Mouse (Mus musculus) frontal cortex, adult 2 months (tissue): ENCODE data around the gene Plekha4. TPM values are rescaled to one million over a fixed set of nuclear protein-coding genes. Genes with fewer than 3 reads are reported as not detected.
"Not testable (repeated sequence)": the region's sequence is repeated elsewhere in the genome, so short reads cannot be mapped to it uniquely, and the experiment has no call there.

Experiments
- DNase-seq, 2 experiments: peaks; one replicate each; pipeline ENCODE4 v3.0.0; 2022; ENCODE audit warnings: low spot score in 1 of 2; ENCODE audit errors: extremely low spot score in 1 of 2
- polyA plus RNA-seq: library from polyadenylated mRNA; depleted of rRNA; stranded (reverse); fragments of >200 nt; gene quantifications from 2 replicates; pipeline ENCODE4 v1.2.3, GENCODE M21; 2012; rRNA removed

Gene Plekha4
- polyA plus RNA-seq, result 5.4 and 8.5 TPM in 2 replicates

GRCm38 (mm10) chr7:45525809-45526473, at the start of gene Plekha4, which contains the start of gene Ppp1r15a:
Gene Plekha4, plus strand, starts transcription at chr7:45526330.
Gene Ppp1r15a, minus strand, starts transcription at chr7:45526268.
- peak; percentile 87 to 97 for DNase-seq

- DNase-seq, result no peak
Measured at GRCm38 (mm10) chr7:45476453-45476852, 49.7 kb upstream of the Plekha4 start.

DNA sequence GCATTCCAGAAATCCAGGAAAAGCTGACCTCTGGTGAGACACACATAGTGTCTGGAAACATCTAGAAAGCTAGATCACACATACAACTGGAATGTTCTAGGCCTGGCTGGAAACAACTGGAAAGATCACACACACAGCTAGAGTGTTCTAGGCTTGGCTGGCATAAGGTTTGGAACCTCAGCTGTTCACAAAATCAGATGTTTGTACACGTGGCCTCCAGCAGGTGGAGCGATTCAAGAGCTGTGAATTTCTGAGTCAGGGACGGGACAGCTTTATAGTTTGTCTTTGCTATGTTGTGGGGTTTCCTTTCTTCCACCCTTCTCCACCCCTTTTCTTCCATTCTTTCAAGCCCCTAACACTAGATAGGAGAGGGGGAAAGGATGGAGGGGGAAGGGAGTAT, 49.1 kb upstream of the Plekha4 start:
- DNase-seq, result peak in 1 of 2 experiments; percentile 72

GRCm38 (mm10) chr7:45478774-45479173, 47.4 kb upstream of the Plekha4 start:
- DNase-seq, result no peak

- not testable (repeated sequence) for DNase-seq
Measured at GRCm38 (mm10) chr7:45480310-45480709, 45.8 kb upstream of the Plekha4 start.

DNA sequence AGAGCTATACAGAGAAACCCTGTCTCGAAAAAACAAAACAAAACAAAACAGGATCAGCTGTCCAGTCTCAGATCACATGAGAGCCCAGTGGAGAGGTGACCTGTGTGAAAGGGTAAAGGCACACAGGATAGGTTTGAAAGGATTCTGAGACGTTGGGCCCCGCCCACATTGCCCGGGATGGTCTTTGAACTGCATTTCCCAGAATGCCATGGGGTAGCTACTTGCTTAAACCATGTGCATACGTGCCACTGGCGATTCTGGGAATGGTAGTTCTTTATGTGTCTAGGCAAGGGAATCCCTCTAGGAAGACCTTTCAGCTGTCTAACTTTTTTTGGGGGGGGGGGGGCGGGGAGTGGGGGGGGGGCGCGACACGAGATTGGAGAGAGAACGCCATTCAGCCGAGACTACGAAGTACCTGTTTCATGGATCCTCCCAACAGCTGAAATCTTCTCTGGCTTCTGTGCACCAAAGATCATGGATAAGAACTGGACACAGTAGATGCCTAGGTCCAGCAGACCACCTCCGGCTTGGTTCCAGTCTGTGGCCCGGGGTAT, 44.7 kb upstream of the Plekha4 start, which contains the start of gene Tulp2:
Gene Tulp2, plus strand, starts transcription at position 504 of the 554 bp plus-strand sequence.
- DNase-seq, result peak; percentile 59 to 77

DNA sequence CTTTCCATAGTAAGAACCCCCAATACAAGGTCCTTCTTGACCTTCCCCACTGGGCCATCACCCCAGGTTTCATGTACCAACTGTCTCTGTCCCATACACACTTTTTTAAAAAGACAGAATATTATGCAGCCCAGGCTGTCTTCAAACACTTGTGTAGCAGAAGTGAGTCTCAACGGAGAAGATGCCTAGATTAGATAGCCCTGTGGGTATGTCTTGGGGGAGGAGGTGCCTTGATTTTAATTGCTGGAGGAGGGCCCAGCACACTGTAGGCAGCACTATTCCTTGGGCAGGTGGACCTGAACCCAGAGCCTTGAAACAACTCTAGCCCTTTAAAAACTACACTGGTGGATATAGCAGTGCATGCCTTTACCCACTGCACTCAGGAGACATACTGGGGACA, 44.0 kb upstream of the Plekha4 start:
- DNase-seq, result no peak

GRCm38 (mm10) chr7:45484985-45485384, 41.1 kb upstream of the Plekha4 start:
- DNase-seq, result not testable (repeated sequence)

DNA sequence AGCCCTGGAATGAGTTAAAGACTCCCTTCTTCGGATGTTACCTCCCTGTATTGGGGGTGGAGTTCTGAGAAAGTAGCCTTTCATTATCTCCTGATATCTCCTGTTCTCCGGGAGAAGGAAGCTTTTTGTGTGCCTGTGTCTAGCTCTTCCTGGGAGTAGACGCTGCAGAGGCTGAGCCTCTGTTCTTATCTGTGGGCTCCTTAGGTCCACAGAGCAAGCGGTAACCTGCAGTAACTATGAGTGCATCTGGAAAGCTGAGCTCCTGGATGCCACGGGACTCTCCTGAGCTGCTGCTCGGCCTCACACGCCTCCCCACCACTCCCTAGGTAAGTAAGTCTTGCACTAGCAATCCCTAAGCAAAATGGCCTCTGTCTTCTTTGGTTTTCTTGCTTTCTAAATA, 40.0 kb upstream of the Plekha4 start:
- DNase-seq, result no peak

DNA sequence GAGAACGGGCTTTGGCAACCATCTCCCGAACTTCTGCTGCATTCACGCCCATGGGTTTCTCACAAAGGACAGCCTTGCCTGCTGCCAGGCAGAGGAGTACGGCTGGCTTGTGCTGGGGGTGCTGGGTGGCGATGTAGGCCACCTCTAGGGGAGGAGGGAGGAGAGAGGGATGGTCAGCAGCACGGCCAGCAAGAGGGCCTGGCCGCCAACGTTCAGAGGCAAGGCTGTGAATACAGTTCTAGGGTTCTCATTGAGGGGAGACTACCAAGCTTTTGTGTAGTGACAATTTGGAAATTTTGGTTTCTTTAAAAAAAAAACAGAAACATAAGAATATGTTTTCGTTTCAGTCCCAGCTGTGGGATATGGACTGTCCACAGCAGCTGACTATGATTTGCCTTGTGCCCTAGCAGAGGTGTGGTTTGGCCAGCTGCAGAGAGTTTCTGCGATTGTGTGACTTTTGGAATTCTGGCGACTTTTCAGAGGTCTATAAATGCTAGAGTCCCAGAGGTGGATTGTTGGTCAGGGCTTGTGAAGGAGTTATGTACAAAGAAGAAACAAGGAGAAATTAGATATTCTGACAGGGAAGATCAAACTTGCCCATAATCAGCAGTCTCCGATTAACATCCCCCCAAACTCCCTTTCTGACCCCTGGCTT, 39.2 kb upstream of the Plekha4 start, which contains the start of gene Gm45808:
Gene Gm45808, minus strand, starts transcription at position 51 of the 655 bp plus-strand sequence.
- DNase-seq, result no peak

GRCm38 (mm10) chr7:45487861-45488292, 38.3 kb upstream of the Plekha4 start:
- no peak for DNase-seq

- peak in 1 of 2 experiments; percentile 47 for DNase-seq
Measured at GRCm38 (mm10) chr7:45488293-45489204, 37.6 kb upstream of the Plekha4 start, which contains the start of gene Dhdh. Gene Dhdh, minus strand, starts transcription at chr7:45488805.

DNA sequence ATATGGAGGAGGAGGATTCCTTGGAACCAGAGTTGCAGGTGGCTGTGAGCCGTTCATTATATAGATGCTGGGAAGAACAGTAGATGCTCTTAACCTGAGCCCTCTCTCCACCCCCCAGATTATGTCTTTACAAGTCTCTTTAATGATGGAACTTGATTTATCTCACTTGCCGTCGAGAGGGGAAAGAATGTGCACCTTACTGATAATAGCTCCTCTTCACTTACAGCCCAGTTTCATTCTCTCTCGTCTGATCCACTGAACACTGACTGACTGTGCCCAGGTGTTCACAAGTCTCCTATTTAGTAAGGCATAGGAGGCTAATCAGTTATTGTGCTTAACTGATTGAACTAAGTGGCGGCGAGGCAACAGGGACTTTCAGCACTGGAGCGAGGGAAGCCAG, 36.6 kb upstream of the Plekha4 start:
- DNase-seq, result no peak

- DNase-seq, result peak in 1 of 2 experiments; percentile 47
Measured at GRCm38 (mm10) chr7:45490822-45491221, 35.3 kb upstream of the Plekha4 start.

DNA sequence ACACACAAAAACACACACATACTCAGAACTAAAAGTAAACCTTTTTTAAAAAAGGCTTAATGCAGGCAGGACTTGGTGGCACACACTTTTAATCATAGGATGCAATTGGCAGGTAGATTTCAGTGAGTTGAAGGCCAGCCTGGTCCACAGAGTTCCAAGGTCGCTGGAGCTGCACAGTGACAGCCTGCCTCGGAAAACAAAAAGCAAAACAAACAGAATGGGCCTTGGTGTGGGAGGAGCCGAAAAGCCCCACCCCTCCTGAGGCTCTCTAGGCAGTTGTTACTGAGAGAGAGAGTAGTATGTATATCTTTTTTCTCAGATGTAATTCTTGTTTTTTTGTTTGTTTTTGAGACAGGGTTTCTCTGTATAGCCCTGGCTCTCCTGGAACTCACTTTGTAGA, 34.9 kb upstream of the Plekha4 start:
- no peak for DNase-seq

DNA sequence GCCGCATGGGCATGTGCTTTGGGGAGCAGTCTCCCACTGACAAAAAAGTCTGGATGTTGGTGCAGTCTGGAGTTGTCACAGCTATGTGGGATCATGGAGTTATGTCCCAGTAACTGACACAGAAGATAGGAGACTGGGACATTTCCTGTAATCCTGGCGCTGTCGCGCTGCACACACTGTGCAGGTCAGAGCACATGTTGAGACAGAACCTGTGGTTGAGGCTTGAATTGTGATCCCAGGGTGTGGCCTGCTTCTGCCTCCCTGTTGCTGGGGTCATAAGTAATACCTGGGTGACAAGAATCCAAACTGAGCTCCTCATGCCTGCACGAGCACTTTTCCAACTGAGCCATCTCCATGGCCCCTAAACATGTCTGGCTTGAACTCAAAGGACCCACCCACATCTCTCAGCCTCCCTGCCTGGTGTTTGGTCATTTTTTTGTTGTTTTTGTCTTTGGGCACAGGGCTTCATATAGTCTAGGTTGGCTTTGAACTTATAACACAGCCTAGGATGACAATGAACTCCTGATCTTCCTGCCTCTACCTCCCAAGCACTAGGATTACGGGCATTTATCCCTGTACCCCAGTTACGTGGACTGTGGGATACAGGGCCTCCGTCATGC, 33.8 kb upstream of the Plekha4 start:
- DNase-seq, result no peak

DNA sequence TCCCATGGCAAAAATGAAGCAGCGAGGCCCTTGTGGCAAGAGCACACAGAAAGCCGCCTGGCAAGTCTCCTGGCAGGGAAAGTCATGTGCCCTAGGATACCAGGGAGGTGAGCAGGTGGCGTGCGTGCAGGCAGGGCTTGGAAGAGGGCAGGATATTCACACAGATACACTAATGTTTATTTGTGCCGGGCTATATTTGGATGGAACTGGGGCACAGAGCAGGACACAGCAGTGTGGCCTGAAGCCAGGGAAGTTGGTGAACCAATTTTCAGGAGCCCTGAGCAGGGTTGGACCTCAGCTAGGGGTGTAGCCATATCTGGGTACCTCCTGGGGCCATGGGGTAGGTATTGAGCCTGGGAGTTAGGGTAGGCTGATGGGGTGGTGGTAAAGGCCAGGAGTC, 33.2 kb upstream of the Plekha4 start:
- no peak for DNase-seq

DNA sequence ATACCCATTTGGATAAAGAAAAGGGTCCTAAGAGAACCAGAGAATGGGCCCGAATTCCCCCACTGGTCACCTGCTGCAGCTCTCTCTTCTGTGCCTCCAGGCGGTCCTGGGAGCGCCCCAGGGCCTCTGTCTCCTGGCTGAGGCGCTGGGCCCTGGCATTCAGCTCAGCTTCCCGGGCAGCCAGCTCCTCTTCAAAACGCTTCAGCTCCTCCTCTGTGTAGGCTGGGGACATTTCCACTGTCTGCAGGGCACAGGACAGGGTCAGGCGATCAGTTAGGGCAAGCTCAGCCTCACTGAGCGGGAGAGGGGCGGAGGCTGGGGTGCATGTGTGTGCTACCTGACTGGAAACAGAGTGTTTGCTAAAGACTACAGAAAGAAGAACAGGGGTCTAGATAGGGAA, 31.6 kb upstream of the Plekha4 start:
- no peak for DNase-seq

DNA sequence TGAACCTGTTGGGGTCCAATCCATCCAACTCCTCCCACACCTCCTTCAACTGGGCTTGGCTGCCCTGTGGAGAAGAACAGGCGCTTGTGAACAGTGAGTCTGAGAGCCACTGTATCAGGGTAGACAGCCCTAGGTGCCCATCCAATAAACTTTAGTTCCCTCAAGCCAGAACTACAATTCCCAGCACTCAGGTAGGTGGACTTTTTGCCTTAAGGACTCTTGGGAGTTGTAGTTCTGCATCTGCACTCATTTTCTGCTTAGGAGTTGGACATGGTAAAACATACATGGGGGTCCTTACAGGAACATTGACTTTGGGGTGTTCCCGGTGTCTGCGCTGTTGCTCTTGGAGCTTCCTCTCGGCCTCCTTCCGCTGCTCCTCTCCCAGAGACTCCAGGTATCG, 27.7 kb upstream of the Plekha4 start:
- no peak for DNase-seq

DNA sequence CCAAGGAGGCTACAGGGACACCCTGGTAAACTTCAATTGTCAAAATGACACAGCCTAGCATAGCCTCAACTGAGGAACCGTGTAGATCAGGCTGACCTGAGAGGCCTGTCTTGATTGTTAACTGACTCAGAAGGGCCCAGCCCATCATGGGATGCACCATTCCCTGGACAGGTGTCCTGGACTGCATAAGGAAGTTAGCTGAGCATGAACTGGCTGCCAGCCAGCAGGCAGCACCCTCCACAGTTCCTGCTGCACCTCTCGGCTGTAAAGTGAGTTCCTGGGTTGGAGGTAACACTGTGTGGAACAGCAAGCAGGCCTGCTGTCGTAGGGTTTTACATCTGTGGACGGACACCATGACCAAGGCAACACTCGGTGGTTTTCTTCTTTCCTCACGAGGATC, 18.5 kb upstream of the Plekha4 start:
- DNase-seq, result no peak
